Mouse (Mus musculus) layer of hippocampus, postnatal 10 days (tissue): ENCODE results near the gene Ctsh. TPM values are rescaled to one million over a fixed set of nuclear protein-coding genes. Genes with fewer than 3 reads are reported as not detected.
A peak's percentile ranks its signal among the peaks of the same experiment; 100 is the strongest.
"Not testable (repeated sequence)": the region's sequence is repeated elsewhere in the genome, so short reads cannot be mapped to it uniquely, and the experiment has no call there.

Experiments
- DNase-seq, 2 experiments: peaks; one replicate each; pipeline ENCODE4 v3.0.0; 2021; ENCODE audit warnings: low spot score in 2 of 2
- total RNA-seq, 2 experiments: library from RNA; stranded (reverse); gene quantifications; 2 replicates each; pipeline ENCODE4 v1.2.3; 2021

Gene Ctsh
- total RNA-seq, 2 experiments from 2014 or later = 29.2 to 32.6 TPM

- no peak for DNase-seq
These were observed 2.0 kb downstream of the Ctsh start for GRCm38 (mm10) chr9:90055911-90056310.

GRCm38 (mm10) chr9:90056716-90057115 lies 2.8 kb downstream of the Ctsh start:
- DNase-seq = no peak

- no peak for DNase-seq
These were observed 6.0 kb downstream of the Ctsh start for GRCm38 (mm10) chr9:90059828-90060573.

- no peak for DNase-seq
These were observed 6.6 kb downstream of the Ctsh start for GRCm38 (mm10) chr9:90060574-90060875.

GRCm38 (mm10) chr9:90060932-90061331 lies 7.0 kb downstream of the Ctsh start:
- DNase-seq = not testable (repeated sequence)

- no peak for DNase-seq
These were observed 13.4 kb downstream of the Ctsh start for GRCm38 (mm10) chr9:90067341-90067740.

- no peak for DNase-seq
These were observed 14.8 kb downstream of the Ctsh start for GRCm38 (mm10) chr9:90068786-90069185.

GRCm38 (mm10) chr9:90069485-90069884 lies 15.5 kb downstream of the Ctsh start:
- no peak for DNase-seq

- DNase-seq = no peak
These were observed 16.2 kb downstream of the Ctsh start for GRCm38 (mm10) chr9:90070174-90070573.

- no peak for DNase-seq
These were observed 21.4 kb downstream of the Ctsh start for GRCm38 (mm10) chr9:90075336-90075735.

- DNase-seq = no peak
These were observed 22.2 kb downstream of the Ctsh start for GRCm38 (mm10) chr9:90076131-90076530.

- peak; percentile 70 to 72 for DNase-seq
These were observed 23.0 kb downstream of the Ctsh start for GRCm38 (mm10) chr9:90076849-90077461.

- DNase-seq = not testable (repeated sequence)
These were observed 28.0 kb downstream of the Ctsh start for GRCm38 (mm10) chr9:90081961-90082360.

- no peak for DNase-seq
These were observed 29.0 kb downstream of the Ctsh start for GRCm38 (mm10) chr9:90082992-90083391.

GRCm38 (mm10) chr9:90084152-90084551 lies 30.2 kb downstream of the Ctsh start:
- DNase-seq = no peak

- DNase-seq = no peak
These were observed 31.0 kb downstream of the Ctsh start for GRCm38 (mm10) chr9:90084766-90085468.

- DNase-seq = no peak
These were observed 34.0 kb downstream of the Ctsh start for GRCm38 (mm10) chr9:90087906-90088485.

GRCm38 (mm10) chr9:90089339-90090104 lies 35.6 kb downstream of the Ctsh start:
- DNase-seq = no peak

GRCm38 (mm10) chr9:90098934-90099333 lies 45.0 kb downstream of the Ctsh start:
- DNase-seq = no peak

GRCm38 (mm10) chr9:90100760-90101159 lies 46.8 kb downstream of the Ctsh start:
- DNase-seq = no peak

- DNase-seq = no peak
These were observed 51.5 kb downstream of the Ctsh start for GRCm38 (mm10) chr9:90105462-90105861.
